Mouse (Mus musculus): ENCODE results near the gene Exoc4.

GRCm38 (mm10) chr6:33890926-33891325 lies 642.0 kb downstream of the Exoc4 start:
- TF ChIP-seq CTCF (IDR thresholded peaks at IDR 0.05; ENCODE audit: low read depth) = no peak
- TF ChIP-seq EP300 (IDR thresholded peaks at IDR 0.05; ENCODE audit: low read depth) = no peak
